10 mouse cellular contexts compared by ENCODE assay signal in genomic region chr16:31570311-31571139, GRCm38 (mm10).
DNase-seq lines count a peak whose midpoint lies in the region; ATAC-seq and TF ChIP-seq lines count a peak whose summit lies in the region.
"Had no signal": no experiment of that assay in that cellular context is flagged by ENCODE, and none has a peak within 500 bp of the region (broad histone marks: within the 10 kb centered on the region; RNA-seq: fewer than 3 reads in every experiment).

No protein-coding gene starts in this region.

- no peaks in the 10 kb centered on the region for H3K27me3 ChIP-seq in heart, embryonic 11.5 days (ENCODE audit: control insufficient read depth, insufficient read depth, low read length)
- no peaks in the 10 kb centered on the region for H3K27me3 ChIP-seq in C2C12 (ENCODE audit: control insufficient read depth, insufficient read depth, insufficient read length)
- H3K27me3 ChIP-seq in intestine, embryonic 16.5 days (replicated peaks; ENCODE audit: control insufficient read depth, insufficient read depth, low read length) = no peaks in the 10 kb centered on the region
- no peaks in the 10 kb centered on the region for H3K27me3 ChIP-seq in kidney, embryonic 14.5 days (ENCODE audit: control insufficient read depth, insufficient read depth, low read length)
- H3K27me3 ChIP-seq: heart, embryonic 13.5 days had no signal

- ATAC-seq in heart, embryonic 11.5 days (replicated peaks; ENCODE audit: insufficient number of reproducible peaks, low FRiP score, low TSS enrichment) = no peak
- ATAC-seq in intestine, embryonic 16.5 days = no peak
- no peak for ATAC-seq in kidney, embryonic 14.5 days (ENCODE audit: low FRiP score, low TSS enrichment)

- H3K9ac ChIP-seq in heart, embryonic 11.5 days (ENCODE audit: low read depth, low read length) = no peak overlapping the region
- H3K9ac ChIP-seq in intestine, embryonic 16.5 days (ENCODE audit: low read depth, low read length) = no peak overlapping the region
- no peak overlapping the region for H3K9ac ChIP-seq in kidney, embryonic 14.5 days (ENCODE audit: low read depth, low read length)
- H3K9ac ChIP-seq: heart, embryonic 13.5 days had no signal

- intact Hi-C loops in heart, postnatal 10 days (cut with DNase I) = no loop called here

- no peaks in the 10 kb centered on the region for H3K79me3 ChIP-seq in C2C12 (ENCODE audit: low read depth)

- no peak overlapping the region for H3K27ac ChIP-seq in heart, embryonic 11.5 days (ENCODE audit: low read depth, low read length)
- no peak overlapping the region for H3K27ac ChIP-seq in intestine, embryonic 16.5 days (ENCODE audit: low read length)
- H3K27ac ChIP-seq in kidney, embryonic 14.5 days (ENCODE audit: low read depth, low read length) = no peak overlapping the region
- H3K27ac ChIP-seq: heart, embryonic 13.5 days had no signal

- H3K79me2 ChIP-seq in C2C12 (ENCODE audit: control insufficient read depth, insufficient read depth) = no peaks in the 10 kb centered on the region

- DNase-seq in heart, postnatal 10 days = peak; percentile 24 to 39
- DNase-seq in adrenal gland, postnatal 36 days = peak; percentile 77 to 84
- peak; percentile 53 for DNase-seq in gastrocnemius, postnatal 25 days
- no peak for DNase-seq in embryo, embryonic 11 days
- DNase-seq: thymus, postnatal 36 days had no signal

- H3K4me3 ChIP-seq in heart, embryonic 11.5 days (ENCODE audit: low read depth, low read length) = no peak overlapping the region
- no peak overlapping the region for H3K4me3 ChIP-seq in C2C12 (ENCODE audit: insufficient read depth, poor library complexity, severe bottlenecking)
- H3K4me3 ChIP-seq in intestine, embryonic 16.5 days (ENCODE audit: low read length) = no peak overlapping the region
- no peak overlapping the region for H3K4me3 ChIP-seq in kidney, embryonic 14.5 days (ENCODE audit: low read length)
- H3K4me3 ChIP-seq: heart, embryonic 13.5 days had no signal

- H3ac ChIP-seq in C2C12 (ENCODE audit: control insufficient read depth, insufficient read length, low read depth) = no peak overlapping the region

- TF ChIP-seq CTCF in C2C12 (IDR thresholded peaks at IDR 0.05; ENCODE audit: control insufficient read depth, insufficient read depth, insufficient read length) = no peak

- no peaks in the 10 kb centered on the region for H3K4me1 ChIP-seq in heart, embryonic 11.5 days (ENCODE audit: control insufficient read depth, insufficient read depth, low read length)
- no peaks in the 10 kb centered on the region for H3K4me1 ChIP-seq in intestine, embryonic 16.5 days (ENCODE audit: control insufficient read depth, insufficient read depth, low read length)
- H3K4me1 ChIP-seq in kidney, embryonic 14.5 days (ENCODE audit: control insufficient read depth, insufficient read depth, low read length) = no peaks in the 10 kb centered on the region

- 85% methylated on average over 20 of the region's 20 CpGs for WGBS in heart, embryonic 11.5 days (ENCODE audit: insufficient replicate concordance)
- 86% methylated on average over 20 of the region's 20 CpGs for WGBS in intestine, embryonic 16.5 days
- WGBS in kidney, embryonic 14.5 days = 77% methylated on average over 20 of the region's 20 CpGs

- no peak overlapping the region for H3K4me2 ChIP-seq in heart, embryonic 11.5 days
- no peak overlapping the region for H3K4me2 ChIP-seq in intestine, embryonic 16.5 days (ENCODE audit: low read depth, low read length)
- H3K4me2 ChIP-seq in kidney, embryonic 14.5 days (replicated peaks; ENCODE audit: low read depth, low read length) = no peak overlapping the region
- H3K4me2 ChIP-seq: heart, embryonic 13.5 days had no signal

- H3K36me3 ChIP-seq in heart, embryonic 11.5 days (ENCODE audit: control insufficient read depth, insufficient read depth, low read length) = no peaks in the 10 kb centered on the region
- H3K36me3 ChIP-seq in C2C12 (ENCODE audit: control insufficient read depth, insufficient read depth) = no peaks in the 10 kb centered on the region
- H3K36me3 ChIP-seq in intestine, embryonic 16.5 days (ENCODE audit: control insufficient read depth, insufficient read depth, low read length) = no peaks in the 10 kb centered on the region
- H3K36me3 ChIP-seq in kidney, embryonic 14.5 days (ENCODE audit: control insufficient read depth, insufficient read depth, low read length) = no peaks in the 10 kb centered on the region
- H3K36me3 ChIP-seq: heart, embryonic 13.5 days had no signal

- H3K9me3 ChIP-seq in heart, embryonic 11.5 days (replicated peaks; ENCODE audit: control insufficient read depth, low read length) = no peaks in the 10 kb centered on the region
- H3K9me3 ChIP-seq in intestine, embryonic 16.5 days (ENCODE audit: control insufficient read depth, low read length) = no peaks in the 10 kb centered on the region
- 0 out of 2 replicates have a peak, but pooled peaks cover 3% of the 10 kb centered on the region for H3K9me3 ChIP-seq in kidney, embryonic 14.5 days (ENCODE audit: control insufficient read depth, low read length)
- H3K9me3 ChIP-seq: heart, embryonic 13.5 days had no signal

TF ChIP-seq in C2C12, 6 proteins besides CTCF, POLR2A, EP300 and RAD21:
- TF ChIP-seq FOSL1 (IDR thresholded peaks at IDR 0.05; ENCODE audit: insufficient read depth, low read length, poor library complexity, severe bottlenecking) = peak; percentile 65
- TF ChIP-seq MYOD1 (IDR thresholded peaks at IDR 0.05; ENCODE audit: control insufficient read depth, insufficient read length, low read depth) = no peak
- peak; percentile 28 for TF ChIP-seq MAX (IDR thresholded peaks at IDR 0.05)
